Mouse (Mus musculus) kidney, postnatal 10 days (tissue): ENCODE data around the gene Tspan11.

ENCODE experiments used
- DNase-seq: peaks from one replicate; pipeline ENCODE4 v3.0.0; 2021; ENCODE audit warnings: mixed read lengths

Tspan11 gene

DNA sequence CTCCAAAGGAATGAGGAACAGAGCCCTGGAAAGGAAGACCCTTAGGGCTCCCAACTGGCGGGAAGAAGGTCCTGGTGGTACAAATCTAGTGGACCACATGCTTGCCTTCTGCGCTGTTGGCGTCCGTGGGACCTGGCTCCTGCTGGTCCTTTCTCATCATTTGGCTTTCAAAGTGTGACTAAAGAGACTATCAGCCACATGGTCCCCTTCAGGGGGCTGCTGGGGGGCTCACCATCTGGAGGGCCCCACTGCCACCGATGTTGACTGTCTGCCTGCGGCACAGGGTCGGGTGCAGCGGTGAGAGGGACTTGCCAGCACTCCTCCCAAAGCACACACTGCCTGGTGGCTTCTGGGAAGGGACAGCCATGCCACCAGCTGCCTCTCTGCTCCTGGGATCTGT lies 105.6 kb downstream of the Tspan11 start:
- DNase-seq = no peak

DNA sequence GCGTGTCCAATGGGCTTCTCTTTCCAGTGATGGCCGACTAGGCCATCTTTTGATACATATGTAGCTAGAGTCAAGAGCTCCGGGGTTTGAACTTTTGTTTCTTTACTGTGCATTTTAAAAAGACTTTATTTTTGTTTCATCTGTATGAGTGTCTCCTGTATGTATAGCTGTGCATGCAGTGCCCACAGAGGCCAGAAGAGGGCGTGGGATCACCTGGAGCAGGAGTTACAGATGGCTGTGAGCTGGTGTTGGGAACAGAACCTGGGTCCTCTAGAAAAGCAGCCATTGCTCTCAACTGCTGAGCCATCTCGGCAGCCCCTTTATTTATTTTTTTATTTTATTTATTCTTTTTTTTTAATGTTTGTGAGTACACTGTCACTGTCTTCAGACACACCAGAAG lies 109.5 kb downstream of the Tspan11 start:
- no peak for DNase-seq

DNA sequence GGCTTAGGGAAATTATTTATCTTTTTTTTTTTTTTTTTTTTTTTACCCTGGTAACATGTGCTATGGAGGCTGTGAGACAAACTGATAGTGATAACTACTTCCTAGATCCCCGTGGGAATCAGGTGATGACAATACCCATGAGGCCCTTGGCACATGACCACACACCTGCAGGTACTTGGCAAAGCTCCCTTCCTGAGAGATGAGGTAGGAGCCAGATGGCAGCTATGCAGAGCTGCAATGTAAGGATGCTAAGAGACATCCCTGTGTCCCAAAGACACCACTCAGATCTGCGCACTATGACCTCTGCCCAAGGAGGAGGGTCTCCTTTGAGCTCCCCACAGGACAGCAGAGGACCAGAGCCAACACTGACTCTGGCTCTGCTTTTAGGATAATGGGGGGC lies 111.7 kb downstream of the Tspan11 start:
- DNase-seq = no peak

DNA sequence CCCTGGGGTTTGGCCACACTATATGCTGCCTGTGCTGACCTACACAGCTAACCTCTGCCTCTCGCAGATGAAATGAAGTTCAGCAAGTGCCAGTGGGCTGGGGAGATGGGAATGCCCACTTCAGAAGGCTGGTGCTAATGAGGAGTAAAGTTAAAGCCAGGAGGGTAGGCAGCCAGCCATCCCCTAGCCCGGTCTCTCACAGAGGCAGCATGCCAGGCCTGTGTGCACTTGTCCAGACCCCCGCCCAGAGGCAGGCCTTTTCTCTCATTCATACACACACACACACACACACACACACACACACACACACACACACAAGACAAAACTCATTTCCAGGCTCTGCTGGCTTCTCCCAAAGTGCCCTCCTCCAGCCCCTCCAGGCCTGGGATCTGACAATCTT lies 113.4 kb downstream of the Tspan11 start:
- no peak for DNase-seq

DNA sequence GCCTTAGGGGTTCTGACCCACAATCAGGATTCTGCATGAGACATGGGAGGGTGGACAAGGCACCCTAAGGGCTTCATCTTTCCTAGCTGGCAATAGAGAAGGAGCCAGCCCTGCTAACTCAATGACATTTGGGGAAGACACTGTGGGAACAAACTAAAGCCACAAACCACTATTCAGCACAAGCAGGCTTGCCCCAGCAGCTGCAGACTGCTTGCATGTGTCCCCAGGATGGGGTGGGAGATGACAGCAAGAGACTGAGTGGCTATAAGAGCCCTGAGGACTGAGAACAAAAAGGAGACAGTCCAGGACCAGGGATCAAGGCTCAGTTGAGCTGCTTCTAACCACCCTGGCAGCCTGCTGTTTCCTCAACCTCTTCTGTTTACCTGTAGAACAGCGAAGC lies 114.2 kb downstream of the Tspan11 start:
- no peak for DNase-seq

DNA sequence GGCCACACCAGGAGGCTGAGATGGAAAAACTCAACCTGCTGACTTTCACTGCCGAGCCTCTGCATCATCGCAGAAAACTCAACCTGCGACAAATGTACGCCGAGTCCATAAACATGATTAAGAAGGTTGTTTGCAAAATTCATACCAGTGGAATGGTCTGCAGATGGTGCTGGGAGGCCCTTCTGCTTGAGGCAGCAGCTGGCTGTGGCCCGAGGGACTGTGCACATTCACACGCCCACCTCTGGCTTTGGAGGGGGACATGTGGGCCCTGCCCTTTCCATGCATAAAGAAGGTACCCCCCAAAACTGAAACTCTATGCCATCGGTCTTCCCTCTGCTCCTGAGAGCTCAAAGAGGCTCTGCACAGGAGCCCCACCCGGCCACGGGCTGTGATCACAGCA lies 114.7 kb downstream of the Tspan11 start:
- DNase-seq = no peak

DNA sequence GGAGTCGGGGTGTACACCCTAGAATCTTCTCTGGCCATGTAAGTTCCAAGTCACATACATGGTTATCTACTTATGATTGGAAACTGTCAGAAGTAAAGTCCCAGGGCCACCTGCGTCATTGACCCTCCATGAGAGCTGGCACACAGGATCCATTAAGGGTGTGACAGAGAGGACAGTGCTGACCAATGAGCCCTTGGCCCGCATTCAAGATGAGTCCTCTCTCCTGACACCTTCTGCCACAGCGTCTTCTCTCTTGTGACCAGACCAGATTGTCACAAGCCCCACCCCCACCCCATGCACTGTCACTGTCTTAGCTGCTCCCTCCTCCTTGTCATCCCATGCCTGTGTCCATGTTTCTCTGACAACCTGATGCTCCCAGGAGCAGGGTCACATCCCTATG lies 115.3 kb downstream of the Tspan11 start:
- DNase-seq = no peak

DNA sequence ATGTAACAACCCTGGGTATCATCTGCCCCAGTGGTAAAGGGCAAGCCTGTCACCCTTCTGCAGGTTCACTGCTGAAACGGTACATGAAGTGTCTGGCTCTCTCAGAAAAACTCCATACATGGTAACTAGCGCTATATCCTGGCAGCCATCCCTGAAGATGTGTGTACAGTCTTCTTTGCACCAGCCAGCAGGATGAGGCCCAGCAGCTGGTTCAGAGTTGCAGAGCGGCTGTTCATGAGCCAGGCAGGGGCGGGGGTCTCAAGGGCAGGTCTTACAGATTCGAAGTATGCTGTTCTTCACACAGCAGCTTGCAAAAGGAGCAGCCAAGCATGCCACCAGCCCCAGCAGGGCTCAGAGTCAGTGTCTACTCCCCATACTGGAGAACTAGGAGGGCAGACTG lies 116.2 kb downstream of the Tspan11 start:
- DNase-seq = no peak
